Mouse (Mus musculus): ENCODE data around the gene Rptor.

DNA sequence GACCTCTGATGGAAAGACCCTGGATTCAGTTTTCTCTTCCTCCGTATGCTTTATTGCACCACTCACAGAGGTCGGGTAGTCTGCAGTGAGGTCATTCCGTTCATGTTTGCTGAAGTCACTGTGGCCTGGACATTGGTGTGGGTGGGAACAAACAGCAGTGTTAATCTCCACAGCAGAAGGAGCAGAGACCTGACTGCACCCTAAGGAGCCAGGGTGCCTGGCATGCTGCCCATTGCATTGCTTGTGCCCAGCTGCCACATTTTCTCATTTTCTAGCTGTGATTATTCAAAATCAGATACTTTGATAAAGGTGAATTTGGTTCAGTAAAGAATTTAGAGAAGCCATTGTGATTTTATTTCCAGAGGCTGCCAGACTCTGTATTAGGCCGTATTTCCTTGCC, 72.1 kb downstream of the Rptor start:
- TF ChIP-seq CTCF (IDR thresholded peaks at IDR 0.05; ENCODE audit: low read depth) (no peak), EP300 (IDR thresholded peaks at IDR 0.05; ENCODE audit: low read depth) (no peak)

Data from liver, postnatal 0 days (tissue).